In the genomic region with DNA sequence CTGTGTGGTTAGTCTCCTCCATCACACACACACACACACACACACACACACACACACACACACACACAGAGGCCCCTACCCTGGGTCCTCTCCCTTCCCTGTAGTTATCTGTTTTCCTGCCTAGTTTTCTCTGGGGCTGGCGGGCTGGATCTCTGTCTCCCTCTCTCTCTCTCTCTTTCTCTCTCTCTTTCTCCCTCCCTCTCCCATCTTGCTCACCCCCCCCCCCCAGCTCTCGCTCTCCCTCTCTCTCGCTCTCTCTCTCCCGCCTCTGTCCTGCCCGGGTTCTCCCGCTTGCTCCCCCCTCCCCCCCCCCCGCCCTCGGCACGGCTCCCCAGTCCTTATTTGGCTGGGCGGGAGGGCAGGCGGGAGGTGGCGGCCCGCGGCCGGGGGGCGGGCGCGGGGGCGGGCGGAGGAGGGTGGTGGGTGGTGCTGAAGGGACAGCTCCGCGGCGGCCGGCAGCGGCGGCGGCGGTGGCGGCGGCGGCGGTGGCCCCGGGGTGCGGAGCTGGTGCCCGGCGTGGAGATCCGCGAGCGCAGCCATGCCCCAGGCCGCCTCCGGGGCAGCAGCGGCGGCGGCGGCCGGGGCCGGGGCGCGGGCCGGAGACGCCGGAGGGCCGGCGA, we compare ENCODE assay signal across 8 mouse cellular contexts. TPM values are rescaled to one million over a fixed set of nuclear protein-coding genes. Genes with fewer than 3 reads are reported as not detected.
DNase-seq lines count a peak whose midpoint lies in the region; ATAC-seq and TF ChIP-seq lines count a peak whose summit lies in the region.

Gene Kcnk3, plus strand, starts transcription at position 490 of the 620 bp plus-strand sequence.

- peak in 1 of 2 experiments; percentile 28 for DNase-seq in layer of hippocampus, adult 18-20 months (ENCODE audit: low spot score in 2 of 2)
- DNase-seq in layer of hippocampus, adult 9-10 months (ENCODE audit: low spot score): no peak
- DNase-seq in cerebellum, postnatal 4 days (ENCODE audit: low spot score in 2 of 2): peak; percentile 46 to 53
- DNase-seq in gastrocnemius, postnatal 4 days (ENCODE audit: low spot score in 2 of 2): peak; percentile 66 to 83
- peak; percentile 36 for DNase-seq in limb, embryonic 14.5 days (ENCODE audit: low spot score)
- DNase-seq in testis, postnatal 14 days (ENCODE audit: low spot score): peak; percentile 40

- WGBS in intestine, embryonic 15.5 days: 0% methylated on average over 51 of the region's 54 CpGs
- 0% methylated on average over 5 of the region's 54 CpGs for WGBS in limb, embryonic 14.5 days
- 0% methylated on average over 2 of the region's 54 CpGs for WGBS in midbrain, embryonic 16.5 days

- peak within 1 kb of the TSS; percentile 57 for H3K4me3 ChIP-seq in intestine, embryonic 15.5 days (replicated peaks)
- peak within 1 kb of the TSS; percentile 41 for H3K4me3 ChIP-seq in limb, embryonic 14.5 days (replicated peaks; ENCODE audit: low read length)
- H3K4me3 ChIP-seq in midbrain, embryonic 16.5 days (ENCODE audit: low read depth, low read length): peak within 1 kb of the TSS; percentile 73

- no peaks in the 10 kb centered on the region for H3K36me3 ChIP-seq in intestine, embryonic 15.5 days
- H3K36me3 ChIP-seq in limb, embryonic 14.5 days (ENCODE audit: control insufficient read depth, insufficient read depth, low read length): no peaks in the 10 kb centered on the region
- no peaks in the 10 kb centered on the region for H3K36me3 ChIP-seq in midbrain, embryonic 16.5 days (ENCODE audit: control insufficient read depth, insufficient read depth, low read length)

- peak within 1 kb of the TSS; percentile 80 for H3K27ac ChIP-seq in intestine, embryonic 15.5 days
- no peak within 1 kb of the TSS for H3K27ac ChIP-seq in limb, embryonic 14.5 days (replicated peaks; ENCODE audit: low read depth, low read length)
- H3K27ac ChIP-seq in midbrain, embryonic 16.5 days (ENCODE audit: low read length): peak within 1 kb of the TSS; percentile 86

- peaks cover 29% of the 10 kb centered on the region for H3K4me1 ChIP-seq in intestine, embryonic 15.5 days (replicated peaks)
- peaks cover 9% of the 10 kb centered on the region for H3K4me1 ChIP-seq in limb, embryonic 14.5 days (ENCODE audit: control insufficient read depth, insufficient read depth, low read length)
- peaks cover 21% of the 10 kb centered on the region for H3K4me1 ChIP-seq in midbrain, embryonic 16.5 days (ENCODE audit: control insufficient read depth, insufficient read depth, low read length)

- H3K9me3 ChIP-seq in intestine, embryonic 15.5 days: no peaks in the 10 kb centered on the region
- H3K9me3 ChIP-seq in limb, embryonic 14.5 days (ENCODE audit: control insufficient read depth, low read length): no peaks in the 10 kb centered on the region
- H3K9me3 ChIP-seq in midbrain, embryonic 16.5 days (replicated peaks; ENCODE audit: control insufficient read depth, low read length, poor library complexity, severe bottlenecking): no peaks in the 10 kb centered on the region

- peak within 1 kb of the TSS; percentile 59 for H3K9ac ChIP-seq in intestine, embryonic 15.5 days
- 0 out of 2 replicates have a peak within 1 kb of the TSS, but pooled peaks have one; percentile 25 for H3K9ac ChIP-seq in limb, embryonic 14.5 days (ENCODE audit: low read depth, low read length, severe bottlenecking)
- peak within 1 kb of the TSS; percentile 85 for H3K9ac ChIP-seq in midbrain, embryonic 16.5 days (ENCODE audit: low read depth, low read length)

- peak; percentile 80 for ATAC-seq in intestine, embryonic 15.5 days
- ATAC-seq in limb, embryonic 14.5 days (ENCODE audit: low FRiP score, low read depth): peak; percentile 82
- ATAC-seq in midbrain, embryonic 16.5 days: peak; percentile 69

- H3K4me2 ChIP-seq in intestine, embryonic 15.5 days (replicated peaks): peak within 1 kb of the TSS; percentile 90
- H3K4me2 ChIP-seq in limb, embryonic 14.5 days (replicated peaks; ENCODE audit: low read depth, low read length, severe bottlenecking): peak within 1 kb of the TSS; percentile 96
- peak within 1 kb of the TSS; percentile 91 for H3K4me2 ChIP-seq in midbrain, embryonic 16.5 days (ENCODE audit: low read length)

- TF ChIP-seq POLR2A in limb, embryonic 14.5 days (IDR thresholded peaks at IDR 0.05; ENCODE audit: borderline replicate concordance, extremely low read depth, insufficient read depth, insufficient read length): no peak

- H3K27me3 ChIP-seq in intestine, embryonic 15.5 days (replicated peaks): peaks cover 26% of the 10 kb centered on the region
- H3K27me3 ChIP-seq in limb, embryonic 14.5 days (ENCODE audit: control insufficient read depth, insufficient read depth, low read length): peaks cover 37% of the 10 kb centered on the region
- peaks cover 3% of the 10 kb centered on the region; the same call in 1 of the 2 replicates for H3K27me3 ChIP-seq in midbrain, embryonic 16.5 days (ENCODE audit: control insufficient read depth, insufficient read depth, low read depth, low read length)

RNA-seq across cellular contexts. Expression of gene Kcnk3, which starts in this region (rescaled TPM):
- total RNA-seq in layer of hippocampus, adult 18-20 months (2021): 10 to 100 TPM; 11.2 to 12.9 TPM
- total RNA-seq in gastrocnemius, postnatal 4 days (2021): 1 to 10 TPM; 2.1 to 3.3 TPM
- polyA plus RNA-seq in intestine, embryonic 15.5 days (2015; fragmentation: Nextera tagmentation; extraction: Ambion mirVana): 24.4 and 24.9 TPM in 2 replicates
- polyA plus RNA-seq in limb, embryonic 14.5 days (2012; rRNA removed): 0.53 and 0.54 TPM in 2 replicates
- polyA plus RNA-seq in limb, embryonic 14.5 days (2014; fragmentation: Nextera tagmentation; extraction: Ambion mirVana): 0.59 and 0.88 TPM in 2 replicates
- polyA plus RNA-seq in midbrain, embryonic 16.5 days (2015; fragmentation: Nextera tagmentation; extraction: Ambion mirVana): 6.1 and 6.6 TPM in 2 replicates

Comparison
In these comparisons a context has a peak if more than half of its experiments do, and no peak if none do; other contexts are left out.
1. Peak in DNase-seq, ATAC-seq, H3K4me3 ChIP-seq, H3K9ac ChIP-seq and H3K4me2 ChIP-seq in limb, embryonic 14.5 days; RNA of the gene not detected or under 1 TPM.
2. H3K9ac ChIP-seq: peak in every context shown above with its lines; median percentile 85 in midbrain, embryonic 16.5 days; 59 in intestine, embryonic 15.5 days; 25 in limb, embryonic 14.5 days.